Mouse (Mus musculus) stomach, postnatal 0 days (tissue): ENCODE results near the gene Cox6b2. TPM values are rescaled to one million over a fixed set of nuclear protein-coding genes. Genes with fewer than 3 reads are reported as not detected.

Source experiments
- ATAC-seq: fragments of 200-750 bp; cut with Nextera tagmentation; 2 replicates; pipeline ENCODE4 v1.8.0; 2017; ENCODE audit not compliant: low FRiP score, low TSS enrichment
- DNase-seq: peaks from one replicate; pipeline ENCODE4 v3.0.0-alpha.2; 2016; ENCODE audit warnings: low spot score
- H3K27ac ChIP-seq: fragments of 300-500 bp; sonication (generic); replicated peaks from 2 replicates; pipeline ENCODE4 v1.5.1; 2014; ENCODE audit warnings: mild to moderate bottlenecking, control low read depth
- H3K27me3 ChIP-seq: fragments of 300-500 bp; sonication (generic); 2 replicates; pipeline ENCODE4 v1.6.1; 2014; ENCODE audit warnings: low read length; ENCODE audit not compliant: control insufficient read depth, insufficient read depth
- H3K36me3 ChIP-seq: fragments of 300-500 bp; sonication (generic); 2 replicates; pipeline ENCODE4 v1.6.1; 2014; ENCODE audit warnings: low read length, mixed read lengths; ENCODE audit not compliant: control insufficient read depth, insufficient read depth
- H3K4me1 ChIP-seq: fragments of 300-500 bp; sonication (generic); replicated peaks from 2 replicates; pipeline ENCODE4 v1.6.1; 2014; ENCODE audit warnings: antibody characterized with exemption; ENCODE audit not compliant: control insufficient read depth, insufficient read depth
- H3K4me2 ChIP-seq: fragments of 300-500 bp; sonication (generic); replicated peaks from 2 replicates; pipeline ENCODE4 v1.6.1; 2014; ENCODE audit warnings: low read depth, mild to moderate bottlenecking, control low read depth, moderate library complexity
- H3K4me3 ChIP-seq: fragments of 300-500 bp; sonication (generic); 2 replicates; pipeline ENCODE4 v1.5.1; 2014; ENCODE audit warnings: low read depth, low read length, control low read depth
- H3K9ac ChIP-seq: fragments of 300-500 bp; sonication (generic); 2 replicates; pipeline ENCODE4 v1.6.1; 2014; ENCODE audit warnings: mild to moderate bottlenecking, low read length, control low read depth, mixed read lengths
- H3K9me3 ChIP-seq: fragments of 300-500 bp; sonication (generic); 2 replicates; pipeline ENCODE4 v1.6.1; 2016; ENCODE audit warnings: low read length; ENCODE audit not compliant: control insufficient read depth
- CTCF ChIP-seq: IDR thresholded peaks from 2 replicates; pipeline ENCODE4 v1.5.1; 2016; ENCODE audit warnings: antibody characterized with exemption, low read depth, mild to moderate bottlenecking, moderate library complexity
- EP300 ChIP-seq: optimal IDR thresholded peaks from 2 replicates; pipeline ENCODE3; 2016; ENCODE audit warnings: antibody characterized with exemption
- WGBS: fragments of 180-500 bp; shearing (Covaris S2); extraction: QIAGEN DNeasy Blood & Tissue Kit; methylation state at CpG from one replicate; pipeline ENCODE4 v1.1.7; 2014; 5-methylcytosine and 5-hydroxymethylcytosine counted together
- polyA plus RNA-seq: library from polyadenylated mRNA; unstranded; fragments of >200 nt; fragmentation: Nextera tagmentation; extraction: Ambion mirVana; gene quantifications from 2 replicates; pipeline ENCODE4 v1.2.1, GENCODE M21; 2015

The Cox6b2 gene
- polyA plus RNA-seq, 1 experiment from 2014 or later: 46.5 TPM

DNA sequence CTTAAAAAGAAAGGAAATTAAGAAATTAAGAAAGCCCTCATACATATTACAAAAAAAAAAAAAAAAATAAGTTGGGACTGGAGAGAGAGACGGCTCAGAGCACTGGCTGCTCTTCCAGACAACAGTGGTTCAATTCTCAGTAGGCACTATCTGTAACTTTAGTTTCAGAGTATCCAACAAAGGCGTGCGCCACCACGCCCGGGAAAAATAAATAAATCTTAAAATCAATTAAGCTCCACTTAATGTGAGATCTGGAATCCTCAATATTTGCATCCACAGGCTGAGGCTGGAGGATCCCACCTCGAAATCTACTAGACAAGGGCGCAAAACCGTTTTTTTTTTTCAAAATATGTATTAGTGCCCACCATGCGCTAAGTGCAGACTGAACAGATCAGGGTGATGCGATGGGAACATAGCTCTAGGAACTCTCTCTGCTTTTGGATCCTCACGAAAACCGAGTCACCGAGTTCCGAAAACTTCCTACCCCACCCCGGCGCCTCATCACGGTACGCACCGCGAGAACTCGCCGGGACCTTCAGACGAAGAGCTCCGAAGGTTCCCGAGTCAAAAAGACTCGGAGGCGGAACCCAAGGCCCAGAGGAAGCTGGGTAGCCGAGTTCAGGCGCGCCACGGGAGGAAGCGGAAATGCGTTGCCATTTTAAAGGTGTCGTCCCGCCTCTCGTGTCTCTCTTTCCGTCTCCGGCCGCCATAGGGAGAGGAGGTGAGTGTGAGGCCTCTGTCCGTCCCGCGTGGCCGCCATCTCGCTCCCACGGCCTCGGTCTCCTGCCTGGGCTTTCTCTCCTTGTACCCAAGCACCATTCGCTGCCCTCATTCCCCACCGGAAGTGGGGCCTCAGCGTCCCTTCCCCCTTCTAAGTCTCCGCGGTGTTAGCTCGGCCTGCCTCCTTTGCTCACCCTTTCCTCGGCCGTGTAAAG is 39.7 kb upstream of the Cox6b2 start, which contains the start of gene Rpl28:
Gene Rpl28, plus strand, starts transcription at position 597 of the 935 bp plus-strand sequence.
- H3K27me3 ChIP-seq: no peaks in the 10 kb centered on the region
- peak within 1 kb of the TSS; percentile 86 for H3K4me3 ChIP-seq
- H3K36me3 ChIP-seq: peaks cover 8% of the 10 kb centered on the region; the same call in 1 of the 2 replicates
- TF ChIP-seq CTCF: no peak
- no peak for TF ChIP-seq EP300
- peak within 1 kb of the TSS; percentile 66 for H3K4me2 ChIP-seq
- peaks cover 4% of the 10 kb centered on the region; the same call in 1 of the 2 replicates for H3K4me1 ChIP-seq
- ATAC-seq: peak; percentile 91
- whole genome bisulfite sequencing: under 1% methylated on average over 52 of the region's 54 CpGs
- peak; percentile 96 for DNase-seq
- H3K9me3 ChIP-seq: no peaks in the 10 kb centered on the region
- H3K9ac ChIP-seq: peak within 1 kb of the TSS; percentile 97
- H3K27ac ChIP-seq: peak within 1 kb of the TSS; percentile 96

GRCm38 (mm10) chr7:4789436-4789935 is 36.6 kb upstream of the Cox6b2 start, which contains the start of gene Tmem238:
Gene Tmem238 (minus strand): TSS chr7:4789656.
- H3K9me3 ChIP-seq: no peaks in the 10 kb centered on the region
- H3K4me2 ChIP-seq: peak within 1 kb of the TSS; percentile 86
- 7% methylated on average over 37 of the region's 40 CpGs for WGBS
- ATAC-seq (peak; percentile 80), DNase-seq (peak; percentile 93)
- H3K36me3 ChIP-seq: peaks cover 2% of the 10 kb centered on the region; the same call in 1 of the 2 replicates
- H3K27ac ChIP-seq: peak within 1 kb of the TSS; percentile 92
- peak within 1 kb of the TSS; percentile 59 for H3K4me3 ChIP-seq
- H3K9ac ChIP-seq: peak within 1 kb of the TSS; percentile 86
- H3K4me1 ChIP-seq: peaks cover 4% of the 10 kb centered on the region; the same call in 1 of the 2 replicates
- no peak for TF ChIP-seq CTCF
- TF ChIP-seq EP300: no peak
- H3K27me3 ChIP-seq: no peaks in the 10 kb centered on the region

DNA sequence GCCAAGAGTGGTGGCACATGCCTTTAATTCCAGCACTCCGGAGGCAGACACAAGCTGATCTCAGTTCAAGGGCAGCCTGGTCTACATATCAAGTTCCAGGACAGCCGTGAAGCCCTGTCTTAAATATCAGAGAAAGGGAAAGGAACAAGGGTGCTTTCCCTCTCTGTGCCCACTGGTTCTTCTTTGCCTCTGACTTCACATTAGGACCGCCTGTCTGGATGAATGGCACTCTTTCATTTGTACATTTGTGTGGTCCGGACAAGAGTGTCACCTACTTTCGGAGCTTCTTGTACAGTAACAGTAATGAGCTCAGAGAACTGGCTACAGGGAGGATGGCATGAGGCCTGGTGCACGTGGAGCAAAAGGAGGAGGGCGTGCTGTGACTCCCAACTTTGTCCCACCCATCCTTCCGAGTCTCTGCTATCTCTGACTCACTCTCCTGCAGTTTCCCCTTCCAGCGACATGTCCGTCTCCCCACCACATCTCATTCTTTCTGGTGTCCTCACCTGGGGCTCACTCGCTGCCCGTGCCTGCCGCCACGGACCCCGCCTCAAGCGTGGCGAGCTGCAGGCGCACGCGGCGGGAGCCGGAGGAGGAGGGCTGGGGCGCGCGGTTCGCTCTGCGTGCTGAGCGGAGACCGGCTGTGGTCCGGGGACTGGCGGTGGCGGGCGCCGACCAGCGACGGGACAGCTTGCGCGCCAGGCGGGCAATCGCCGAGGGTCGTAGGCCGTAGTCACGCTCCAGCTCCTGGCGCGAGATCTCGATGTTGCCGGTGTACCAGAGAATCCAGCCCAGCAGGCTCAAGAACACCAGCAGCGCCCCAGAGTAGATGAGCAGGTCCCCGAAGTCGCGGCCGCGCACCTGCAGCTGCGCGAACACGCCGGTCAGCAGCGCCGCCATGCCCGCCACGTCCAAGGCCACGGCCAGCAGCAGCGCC is 35.9 kb upstream of the Cox6b2 start:
- DNase-seq (peak; percentile 76), ATAC-seq (peak; percentile 45)
- no peaks in the 10 kb centered on the region for H3K36me3 ChIP-seq
- 2% methylated on average over 62 of the region's 64 CpGs for WGBS
- TF ChIP-seq EP300: no peak
- TF ChIP-seq CTCF: peak; percentile 59; the same call in 1 of the 2 replicates
- peak overlapping the region; percentile 86 for H3K9ac ChIP-seq
- peak overlapping the region; percentile 92 for H3K27ac ChIP-seq
- peak overlapping the region; percentile 86 for H3K4me2 ChIP-seq
- no peaks in the 10 kb centered on the region for H3K27me3 ChIP-seq
- peak overlapping the region; percentile 59 for H3K4me3 ChIP-seq
- H3K9me3 ChIP-seq: no peaks in the 10 kb centered on the region
- peaks cover 4% of the 10 kb centered on the region; the same call in 1 of the 2 replicates for H3K4me1 ChIP-seq

GRCm38 (mm10) chr7:4783667-4784268 is 30.9 kb upstream of the Cox6b2 start:
- WGBS: 81% methylated on average over 14 of the region's 14 CpGs
- ATAC-seq: no peak

DNA sequence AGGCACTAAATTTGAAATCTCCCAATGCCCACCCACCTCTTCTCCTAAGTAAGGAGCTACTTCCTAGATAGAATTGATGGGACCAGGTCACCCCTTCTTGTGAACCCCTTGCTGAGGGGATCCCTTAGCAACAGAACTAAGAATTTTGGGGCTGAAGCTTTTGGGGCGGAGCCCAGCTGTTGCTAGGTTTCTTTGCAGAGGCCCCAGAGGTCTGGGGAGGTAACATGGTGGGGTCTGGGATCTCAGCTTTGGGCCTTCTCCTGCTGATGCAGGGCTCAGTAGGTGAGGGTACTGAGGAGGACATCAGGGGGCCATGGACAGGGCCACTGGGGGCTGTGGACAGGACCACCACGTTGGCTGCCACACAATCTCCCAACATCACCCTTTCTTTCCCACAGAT is 29.9 kb upstream of the Cox6b2 start, which contains the start of the genes Il11 and Tmem190:
Gene Il11, minus strand, starts transcription at position 101 of the 400 bp plus-strand sequence.
Gene Tmem190, plus strand, starts transcription at position 179 of the 400 bp plus-strand sequence.
- TF ChIP-seq CTCF (no peak), EP300 (no peak)
- Histone ChIP-seq H3K4me3 (no peak within 1 kb of the TSS), H3K27me3 (no peaks in the 10 kb centered on the region), H3K4me1 (no peaks in the 10 kb centered on the region), H3K36me3 (no peaks in the 10 kb centered on the region), H3K9ac (no peak within 1 kb of the TSS), H3K9me3 (no peaks in the 10 kb centered on the region), H3K27ac (no peak within 1 kb of the TSS), H3K4me2 (no peak within 1 kb of the TSS)
- WGBS: 71% methylated on average over 2 of the region's 2 CpGs
- no peak for ATAC-seq
- no peak for DNase-seq

More at GRCm38 (mm10) chr7:4783667-4784268, 30.9 kb upstream of the Cox6b2 start:
- Histone ChIP-seq H3K4me2 (no peak overlapping the region), H3K4me1 (no peaks in the 10 kb centered on the region; the same call in 1 of the 2 replicates), H3K9ac (no peak overlapping the region), H3K27ac (no peak overlapping the region), H3K36me3 (no peaks in the 10 kb centered on the region), H3K4me3 (no peak overlapping the region), H3K9me3 (no peaks in the 10 kb centered on the region), H3K27me3 (no peaks in the 10 kb centered on the region)
- no peak for TF ChIP-seq EP300
- no peak for TF ChIP-seq CTCF
- no peak for DNase-seq
